Mouse (Mus musculus): ENCODE measurements at regions not wholly inside any gene's neighbourhood (a gene's known extent, or its start where the extent isn't known, plus 50 kb on each side); places are given as distances from the start of the nearest gene placed in this dataset.

DNA sequence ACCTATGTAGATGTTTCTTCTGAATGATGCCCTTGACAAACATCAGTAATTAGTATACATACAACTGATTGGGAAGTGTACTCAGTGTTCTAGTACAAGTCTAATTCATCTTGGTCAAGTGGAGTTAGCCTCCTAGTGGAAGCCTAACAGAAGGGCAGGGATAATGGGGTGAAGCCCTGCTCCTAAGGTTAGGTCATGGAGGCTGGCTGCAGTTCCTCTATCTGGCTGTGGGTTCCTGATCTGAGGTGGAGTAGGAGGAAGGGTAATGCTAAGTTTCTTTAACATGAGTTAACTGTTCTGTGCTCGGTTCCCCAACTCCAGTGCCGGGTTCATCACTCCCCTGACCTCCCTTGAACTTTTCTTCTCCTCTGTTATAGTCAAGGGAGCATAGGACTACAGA lies 281.1 kb upstream of the Tle3 start:
- no peak for DNase-seq (ENCODE audit: low spot score in 2 of 2)

DNA sequence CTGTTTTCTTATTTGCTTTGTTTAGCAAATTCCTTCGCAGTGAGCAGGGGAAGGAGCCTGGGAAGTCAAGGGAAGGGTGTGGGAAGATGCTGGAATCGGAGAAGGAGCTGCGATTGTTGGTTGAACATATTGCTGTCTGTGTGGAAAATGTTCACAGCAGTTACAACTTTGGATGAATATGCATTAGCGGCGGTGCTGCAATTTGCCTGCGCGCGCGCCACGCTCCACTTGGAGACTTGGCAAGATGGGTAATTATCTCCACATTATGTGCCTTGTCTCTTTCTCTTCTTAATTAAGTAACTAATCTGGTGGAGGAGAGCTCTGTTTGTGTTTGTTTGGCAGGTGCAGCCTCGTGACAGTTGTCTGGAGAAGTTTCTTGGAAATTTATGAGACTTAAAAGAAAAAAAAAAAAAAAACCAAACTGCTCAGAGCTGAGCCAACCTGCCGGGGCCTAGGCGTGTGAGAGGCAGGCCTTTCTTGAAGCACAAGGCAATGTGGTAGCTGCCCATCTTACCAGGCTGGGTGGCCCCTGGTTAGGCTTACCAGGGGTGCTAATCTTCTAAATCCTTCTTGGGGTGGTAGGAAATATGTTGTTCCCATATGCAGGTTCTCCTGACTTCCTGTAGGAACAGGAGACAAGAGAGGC lies 279.2 kb upstream of the Tle3 start:
- DNase-seq (ENCODE audit: low spot score in 2 of 2), result no peak

DNA sequence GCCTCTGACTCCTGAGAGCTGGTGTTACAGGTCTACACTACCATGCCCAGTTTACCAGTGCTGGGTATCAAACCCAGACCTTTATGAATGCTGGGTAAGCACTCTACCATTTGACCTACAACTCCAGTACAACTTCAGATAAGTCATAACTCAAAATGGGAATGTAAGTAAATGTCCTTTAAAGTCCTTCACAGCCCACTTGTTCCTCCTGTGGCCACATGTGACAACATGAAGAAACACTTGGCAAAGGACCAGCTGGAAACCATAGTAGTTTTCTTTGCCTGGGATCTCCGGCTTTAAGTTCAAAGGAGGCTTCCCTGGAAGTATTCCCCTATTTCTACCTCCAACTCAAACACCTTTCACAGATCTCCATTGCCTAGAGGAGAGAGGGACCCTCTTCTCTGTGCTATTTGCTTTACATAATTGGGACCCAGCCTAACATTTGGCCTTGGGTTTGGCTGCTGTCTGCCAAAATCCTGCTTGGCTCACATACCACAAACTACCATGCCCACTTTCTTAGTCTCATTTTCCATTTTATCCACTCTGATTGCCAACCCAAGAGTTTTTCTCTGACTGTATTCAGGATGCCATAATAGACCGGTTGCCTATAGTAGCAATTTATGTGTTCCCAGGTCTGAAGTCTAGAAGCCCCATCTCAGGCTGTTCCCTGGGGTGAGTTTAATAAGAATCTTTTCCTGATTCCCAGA lies 276.9 kb upstream of the Tle3 start:
- DNase-seq (ENCODE audit: low spot score in 2 of 2), result no peak

DNA sequence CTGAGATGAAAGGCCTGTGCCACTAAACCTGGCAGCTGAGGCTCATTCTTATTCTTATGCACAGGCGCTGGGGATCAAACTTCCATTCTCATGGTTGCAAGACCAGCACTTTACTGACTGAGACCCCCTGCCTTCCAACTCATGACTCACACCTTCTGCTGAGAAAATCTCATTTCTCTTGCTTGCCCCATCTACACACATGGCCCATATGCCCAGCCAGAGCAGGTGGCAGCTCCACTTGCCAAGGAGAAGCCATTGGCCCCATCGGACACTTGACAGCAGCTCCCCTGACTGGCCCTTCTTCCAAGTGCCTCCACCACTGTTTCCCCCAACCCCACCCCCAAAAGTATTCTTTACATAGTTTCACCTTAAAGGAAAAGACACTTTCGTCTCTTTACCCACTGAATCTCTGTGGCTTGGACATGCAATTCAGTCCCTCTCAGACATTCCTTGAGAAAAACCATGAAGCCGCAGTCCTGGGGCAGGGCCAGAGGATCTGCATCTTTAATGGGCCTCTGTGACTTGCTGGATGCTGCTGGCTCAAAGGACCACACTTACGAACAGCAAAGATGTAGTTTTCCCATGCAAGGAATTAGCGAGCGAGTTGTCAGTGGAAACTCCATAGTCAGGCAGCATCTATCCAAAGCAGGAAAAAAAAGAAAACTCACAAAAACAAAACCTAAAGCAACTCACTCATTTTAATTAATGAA lies 270.3 kb upstream of the Tle3 start:
- DNase-seq (ENCODE audit: low spot score in 2 of 2), result no peak

DNA sequence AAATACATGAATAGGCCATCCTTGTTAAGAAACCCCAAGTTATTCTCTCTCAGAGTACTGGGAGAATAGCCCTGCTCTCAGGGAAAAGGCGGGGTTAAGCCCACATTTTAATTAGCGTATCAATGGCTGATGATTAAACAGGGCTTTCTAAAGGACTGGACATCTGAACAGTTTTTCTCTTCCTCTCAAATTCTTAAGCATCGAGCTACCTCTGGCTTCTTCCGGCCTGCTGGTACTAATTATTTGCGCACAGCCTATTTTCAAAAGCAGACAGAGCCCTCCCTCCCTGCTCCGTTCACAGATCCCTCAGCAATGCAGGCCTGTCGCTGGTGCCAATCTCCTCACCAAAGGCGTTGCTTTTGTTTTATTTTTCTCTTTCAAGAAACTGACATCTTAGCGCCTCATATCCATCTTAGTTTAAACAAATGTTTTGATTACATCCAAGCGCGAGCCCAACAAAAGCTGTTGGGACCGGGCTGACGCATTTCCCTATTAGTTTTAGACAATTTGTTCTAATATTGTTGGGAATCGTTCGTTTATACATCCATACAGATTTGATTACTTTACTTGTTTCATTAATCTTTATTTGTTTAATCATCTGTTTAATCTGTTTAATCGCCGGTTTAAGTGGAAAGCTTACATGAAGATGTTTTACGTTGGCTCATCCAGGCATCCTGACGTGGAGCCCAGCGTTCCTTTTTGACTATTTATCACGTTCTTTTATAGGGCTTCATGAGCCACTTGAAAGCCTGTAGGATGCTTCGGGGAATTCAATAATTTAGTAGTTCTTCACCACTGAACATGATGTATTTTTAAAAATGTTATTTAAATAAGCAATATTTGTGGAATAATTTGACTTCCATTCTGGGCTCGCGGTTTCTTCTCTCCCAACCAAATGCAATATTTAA lies 269.5 kb upstream of the Tle3 start:
- no peak for DNase-seq (ENCODE audit: low spot score in 2 of 2)

DNA sequence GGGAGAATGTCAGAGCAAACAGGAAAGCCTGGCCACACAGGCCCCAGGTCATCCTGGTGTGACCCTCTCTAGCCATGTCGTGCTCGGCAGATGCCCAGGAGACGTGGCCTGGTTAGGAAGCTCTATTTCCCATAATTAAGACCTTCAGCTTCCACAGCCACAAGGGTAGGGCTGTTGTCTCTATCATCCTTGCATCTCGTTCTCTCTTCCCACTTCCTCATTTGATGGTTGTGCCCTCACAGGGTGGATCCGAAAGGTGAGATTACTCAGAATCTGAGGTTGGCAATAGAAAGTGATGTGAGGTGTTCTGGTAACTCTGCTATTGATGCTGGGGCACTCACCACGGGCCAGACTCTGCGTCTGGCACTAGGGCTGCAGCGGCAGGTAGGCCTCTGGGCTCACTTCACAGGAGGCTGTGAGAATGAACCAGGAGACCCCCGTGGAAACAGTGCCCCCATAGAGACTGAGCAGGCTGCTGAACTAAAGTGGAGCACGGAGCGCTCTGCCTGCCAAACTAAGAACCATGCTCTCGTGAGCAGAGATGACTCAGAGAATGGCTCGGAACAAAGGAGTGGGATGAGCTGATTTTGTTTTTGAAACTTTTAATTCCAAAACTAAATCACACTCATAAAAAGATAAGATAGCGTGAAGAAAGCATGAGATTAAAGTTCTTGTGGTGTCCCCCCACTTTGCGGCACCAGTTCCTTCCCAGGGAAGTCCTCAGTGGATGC lies 266.5 kb upstream of the Tle3 start:
- no peak for DNase-seq (ENCODE audit: low spot score in 2 of 2)

DNA sequence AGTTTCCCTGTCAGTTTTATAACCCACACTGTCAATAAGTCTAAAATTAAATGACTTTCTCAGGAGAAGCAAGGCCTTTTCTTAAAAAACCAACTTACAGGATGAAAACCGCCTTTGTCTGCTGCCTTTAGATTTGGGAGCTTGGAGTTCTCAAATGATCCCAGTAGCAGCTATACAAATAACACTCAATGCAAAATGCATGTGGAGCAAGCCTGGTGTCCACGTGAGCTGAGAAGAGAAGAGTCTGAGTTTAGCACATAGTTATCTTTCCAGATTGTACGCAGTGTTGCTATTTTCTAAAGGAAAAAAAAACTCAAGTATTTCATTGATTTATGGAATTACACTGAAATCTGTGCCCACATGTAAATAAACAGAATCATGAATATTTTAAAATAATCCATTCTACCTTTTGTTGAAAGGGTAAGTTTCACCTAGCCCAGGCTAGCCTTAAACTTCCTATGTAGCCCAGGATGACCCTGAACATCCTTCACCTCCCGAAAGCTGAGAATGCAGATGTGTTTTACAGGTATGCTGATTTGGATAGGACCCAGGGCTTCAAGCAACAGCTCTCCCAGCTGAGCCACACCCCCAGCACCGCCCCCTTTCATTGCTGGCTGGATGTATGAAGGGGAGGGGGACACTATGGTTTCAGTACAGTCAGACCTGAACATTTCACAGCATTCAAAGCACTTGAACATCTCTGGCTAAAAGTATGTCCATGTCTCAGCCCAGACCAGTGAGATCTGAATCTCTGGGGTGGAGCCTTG lies 262.5 kb upstream of the Tle3 start:
- no peak for DNase-seq (ENCODE audit: low spot score in 2 of 2)

DNA sequence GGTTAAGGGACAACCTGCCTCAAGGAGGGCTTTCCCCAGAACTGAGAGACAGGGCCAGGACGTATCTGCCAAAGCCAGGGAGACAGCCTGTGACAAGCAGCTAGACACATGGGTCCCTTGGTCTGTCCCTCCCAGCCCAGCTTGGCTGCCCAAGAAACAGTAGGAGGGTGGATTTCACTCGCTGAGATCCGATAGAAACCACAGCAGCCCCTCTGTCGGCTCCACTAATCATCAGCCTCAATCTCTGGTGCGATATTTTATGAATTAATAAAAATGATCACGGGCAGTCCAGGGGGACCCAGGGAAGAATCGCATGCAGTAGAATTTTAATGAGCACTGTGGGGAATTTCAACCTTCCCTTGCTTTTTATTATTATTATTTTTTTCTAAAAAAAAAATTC lies 261.0 kb upstream of the Tle3 start:
- DNase-seq (ENCODE audit: low spot score in 2 of 2), result no peak

DNA sequence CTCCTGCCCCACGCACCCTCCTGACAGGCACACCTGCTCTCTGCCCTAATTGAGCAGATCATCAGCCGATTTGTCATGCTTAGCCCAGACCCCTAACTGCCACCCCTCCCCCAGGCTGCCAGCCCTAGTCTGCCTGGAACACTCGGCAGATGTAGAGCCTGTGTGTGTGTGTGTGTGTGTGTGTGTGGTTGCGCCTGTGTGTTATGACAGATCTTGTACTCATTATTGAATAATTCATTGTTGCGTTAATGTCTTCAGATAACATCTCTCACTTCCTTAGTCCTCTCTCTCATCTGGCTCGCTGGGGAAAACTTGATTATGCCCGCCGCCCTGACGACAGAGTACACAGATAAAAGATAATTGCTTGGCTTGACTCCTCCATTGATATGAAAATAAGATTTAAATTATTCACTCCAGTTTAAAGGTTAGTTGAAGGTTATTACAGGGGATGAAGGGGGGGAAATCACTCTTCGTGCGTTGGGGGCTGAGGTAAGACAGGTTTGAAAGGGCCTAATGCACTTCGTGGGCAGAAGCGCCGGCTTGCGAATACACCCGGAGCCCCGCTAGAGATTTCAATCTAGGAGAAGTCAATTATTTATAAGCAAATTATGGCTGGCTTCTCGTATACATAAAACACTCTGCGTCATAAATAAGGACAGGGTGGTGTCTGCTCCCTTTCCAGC lies 260.3 kb upstream of the Tle3 start:
- DNase-seq (ENCODE audit: low spot score in 2 of 2), result no peak

DNA sequence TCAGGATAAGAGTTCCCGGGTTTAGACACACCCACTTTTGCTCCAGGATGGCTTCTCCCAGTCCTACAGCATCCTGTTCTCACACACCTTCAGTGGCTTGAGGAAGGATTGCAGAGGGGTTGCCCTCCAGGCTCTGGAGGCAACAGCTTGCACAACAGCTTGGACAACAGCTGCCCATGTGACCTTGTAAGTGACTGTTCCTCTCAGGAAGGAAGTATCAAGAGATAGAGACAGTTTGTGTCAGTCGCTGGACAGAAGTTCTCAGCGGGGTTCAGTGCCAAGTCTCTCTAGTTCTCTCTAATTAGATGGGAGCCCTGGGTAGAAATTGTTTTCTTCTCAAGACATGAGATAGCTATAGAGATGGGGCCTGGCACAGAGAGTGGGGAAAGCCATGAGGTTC lies 252.9 kb upstream of the Tle3 start:
- DNase-seq (ENCODE audit: low spot score in 2 of 2), result no peak

DNA sequence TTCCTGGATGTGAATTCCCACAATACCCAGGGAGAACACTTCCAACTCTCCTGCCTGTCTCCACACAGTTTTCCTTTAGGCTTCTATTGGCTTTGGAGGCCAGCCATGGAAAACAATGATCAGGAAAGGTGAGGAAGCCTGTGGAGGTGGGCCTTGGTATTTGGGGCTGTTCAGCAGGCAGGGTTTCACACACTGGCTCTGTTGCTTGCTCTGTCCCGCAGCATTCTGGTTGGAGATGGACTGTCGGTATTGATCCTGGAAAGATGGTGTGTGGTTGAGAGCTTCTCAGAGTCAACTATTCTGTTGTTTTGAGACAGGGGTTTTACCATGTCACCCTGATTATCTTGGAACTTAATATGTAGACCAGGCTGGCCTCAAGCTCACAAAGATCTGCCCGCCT lies 251.6 kb upstream of the Tle3 start:
- no peak for DNase-seq (ENCODE audit: low spot score in 2 of 2)

DNA sequence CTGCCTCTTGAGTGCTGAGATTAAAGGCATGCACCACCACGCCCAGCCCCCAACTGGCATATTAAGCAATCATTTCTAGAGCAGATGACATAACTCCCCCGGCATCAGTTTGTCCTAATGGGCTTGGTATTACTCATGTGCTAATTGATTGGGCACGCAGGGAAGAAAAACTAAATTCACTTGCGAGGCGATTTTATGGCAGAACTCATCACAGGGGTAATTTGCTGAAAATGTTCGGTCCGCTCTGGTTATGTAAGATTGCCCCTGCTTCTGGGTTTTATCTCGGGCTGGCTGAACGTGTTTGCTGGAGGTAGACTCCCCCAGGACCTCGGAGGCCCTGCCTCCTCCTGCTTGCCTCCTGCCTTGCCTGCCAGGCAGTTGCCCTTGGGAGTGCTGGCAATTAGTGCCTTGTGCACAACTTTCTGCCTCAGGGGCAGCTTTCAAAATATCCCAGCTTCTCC lies 251.2 kb upstream of the Tle3 start:
- no peak for DNase-seq (ENCODE audit: low spot score in 2 of 2)

DNA sequence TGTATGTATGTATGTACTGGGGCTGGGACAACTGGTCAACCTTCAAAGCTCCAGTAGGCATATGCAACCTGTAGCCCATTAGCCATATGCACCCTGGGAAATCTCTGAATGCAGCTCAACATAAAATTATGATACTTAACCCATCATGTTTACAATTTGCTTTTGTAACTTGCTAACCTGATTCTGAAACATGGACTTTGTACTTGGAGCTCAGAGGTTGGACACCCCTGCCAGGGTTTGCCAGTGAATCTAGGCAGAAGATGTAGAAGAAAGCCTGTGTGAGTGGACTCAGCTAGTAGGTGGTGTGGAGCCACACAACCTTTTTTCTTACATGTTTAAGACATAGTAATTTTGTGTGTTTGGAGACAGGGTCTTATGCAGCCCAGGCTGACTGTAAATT lies 248.7 kb upstream of the Tle3 start:
- no peak for DNase-seq (ENCODE audit: low spot score in 2 of 2)

DNA sequence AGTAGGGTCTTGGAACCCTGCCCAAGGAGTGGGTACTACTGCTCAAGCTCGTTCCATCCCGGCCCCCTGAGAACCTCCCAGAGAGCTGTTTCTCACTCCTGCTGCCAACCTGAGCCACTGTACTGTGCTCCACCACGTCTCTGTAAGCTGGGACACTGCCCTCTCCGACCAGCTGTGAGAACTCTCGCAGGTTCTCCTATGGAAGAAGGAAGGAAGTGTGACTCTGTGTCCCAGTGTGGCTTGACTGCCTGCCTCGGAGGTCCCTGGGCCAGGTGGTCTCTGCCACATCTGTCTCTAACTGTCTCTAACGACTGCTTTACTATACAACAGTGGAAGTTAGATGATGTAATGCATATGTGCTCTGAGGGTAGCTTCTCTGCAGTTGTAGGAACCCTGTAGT lies 246.4 kb upstream of the Tle3 start:
- DNase-seq (ENCODE audit: low spot score in 2 of 2), result no peak

DNA sequence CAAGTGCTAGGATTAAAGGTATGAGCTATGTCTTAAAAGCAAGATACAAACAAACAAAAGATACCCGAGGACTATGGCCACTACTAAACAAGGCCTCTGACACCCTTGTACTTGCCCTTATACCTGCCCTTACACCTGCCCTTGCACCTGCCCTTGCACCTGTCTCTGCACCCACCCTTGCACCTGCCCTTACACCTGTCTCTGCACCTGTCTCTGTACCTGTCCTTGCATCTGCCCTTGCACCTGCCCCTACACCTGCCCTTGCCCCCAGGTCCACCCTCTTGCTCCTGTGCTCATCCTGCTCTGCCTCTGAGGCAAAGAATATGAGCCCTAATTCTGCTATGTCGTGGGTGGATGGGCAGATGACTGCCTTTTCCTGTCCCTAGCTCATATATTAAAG lies 244.1 kb upstream of the Tle3 start:
- DNase-seq (ENCODE audit: low spot score in 2 of 2), result no peak

DNA sequence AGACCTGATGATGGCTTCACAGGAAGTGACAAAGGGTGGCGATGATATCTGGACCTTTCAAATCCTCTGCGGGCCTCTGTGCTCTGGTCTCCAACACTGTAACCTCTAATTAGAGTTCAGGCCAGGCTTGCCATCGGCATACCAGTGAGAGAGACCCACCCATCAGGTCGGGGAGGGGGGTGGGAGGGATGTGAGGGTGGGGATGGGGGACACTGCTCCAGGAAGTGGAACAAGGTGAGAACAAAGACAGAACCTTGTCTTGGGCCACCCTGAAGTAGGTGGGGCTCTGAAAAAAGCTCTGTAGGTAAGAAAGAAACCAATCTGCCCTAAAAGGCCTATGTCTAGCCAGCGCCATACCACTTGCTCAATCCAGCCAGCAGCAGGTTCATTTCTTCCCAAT lies 243.0 kb upstream of the Tle3 start:
- no peak for DNase-seq (ENCODE audit: low spot score in 2 of 2)

DNA sequence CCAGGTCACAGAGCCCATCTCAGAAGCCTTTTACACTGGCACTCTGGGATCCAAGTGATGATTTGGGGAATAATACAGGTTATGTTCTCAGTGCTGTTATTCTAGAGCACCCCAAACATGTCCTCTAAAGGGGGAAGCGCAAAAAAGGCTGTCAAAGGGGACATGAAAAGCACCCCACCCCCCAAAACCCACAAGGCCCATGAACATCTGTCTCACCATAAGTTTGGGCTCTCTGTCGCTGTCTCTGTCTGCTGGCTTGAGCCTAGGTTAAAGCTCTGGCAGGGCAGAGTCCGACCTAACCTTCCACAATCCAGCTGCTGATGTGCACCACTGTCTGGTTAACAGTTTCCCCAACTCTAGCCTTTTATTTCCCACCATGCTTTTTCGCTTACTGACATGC lies 241.3 kb upstream of the Tle3 start:
- DNase-seq (ENCODE audit: low spot score in 2 of 2), result no peak

DNA sequence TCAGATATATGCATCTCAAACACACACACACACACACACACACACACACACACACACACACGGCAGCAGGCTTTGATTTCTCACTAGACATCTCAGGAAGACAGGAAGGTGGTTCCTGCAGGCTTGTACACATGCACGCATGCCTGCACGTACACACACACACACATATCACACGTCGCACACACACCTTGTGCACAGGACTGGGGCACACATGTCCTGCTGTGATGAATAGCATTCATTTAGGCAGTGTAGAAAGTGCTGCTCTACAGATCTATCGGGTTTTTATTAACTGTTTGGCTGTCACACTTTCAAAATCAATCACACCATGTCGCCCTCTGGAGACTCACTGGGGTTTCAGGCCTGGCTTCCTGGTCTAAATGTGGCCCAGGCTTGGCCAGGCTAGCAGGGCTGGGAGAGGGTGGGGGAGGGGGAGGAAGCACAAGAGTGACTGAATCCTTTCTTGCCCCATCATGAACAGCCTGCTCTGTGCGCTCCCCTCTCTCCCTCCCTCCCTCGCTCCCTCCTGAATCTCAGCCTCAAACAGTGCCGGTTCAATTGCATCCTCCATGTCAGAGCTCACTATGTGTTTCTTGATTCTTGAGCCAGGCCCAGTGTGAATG lies 236.8 kb upstream of the Tle3 start:
- DNase-seq (ENCODE audit: low spot score in 2 of 2), result no peak

DNA sequence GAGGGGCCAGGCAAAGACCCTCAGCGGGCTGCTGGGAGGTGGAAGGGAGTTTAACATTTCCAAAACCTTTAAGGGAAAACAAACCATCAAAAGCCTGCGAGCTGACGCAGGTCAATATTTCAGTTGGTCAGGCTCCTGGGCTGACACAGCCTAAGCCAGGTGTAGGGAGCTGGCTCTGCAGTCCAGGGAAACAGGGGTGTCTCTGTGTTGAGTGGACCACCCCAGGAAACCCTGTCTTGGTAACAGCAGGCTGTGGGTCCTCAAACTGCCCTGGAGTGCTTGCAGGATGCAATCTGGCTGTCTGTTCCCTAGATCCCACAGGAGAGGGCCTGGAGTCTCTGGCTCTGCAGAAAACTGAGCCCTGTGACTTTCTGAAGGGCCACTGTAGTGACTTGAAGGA lies 236.2 kb upstream of the Tle3 start:
- no peak for DNase-seq (ENCODE audit: low spot score in 2 of 2)
